Mouse (Mus musculus) forebrain, embryonic 16.5 days (tissue): ENCODE measurements around the gene Clstn2. TPM values are rescaled to one million over a fixed set of nuclear protein-coding genes. Genes with fewer than 3 reads are reported as not detected.

Experiments
- ATAC-seq: fragments of 200-750 bp; cut with Nextera tagmentation; 2 replicates; pipeline ENCODE4 v1.8.0; 2017; ENCODE audit warnings: mild to moderate bottlenecking, moderate library complexity
- H3K27ac ChIP-seq: fragments of 300-500 bp; sonication (generic); 2 replicates; pipeline ENCODE4 v1.5.1; 2014; ENCODE audit warnings: low read length, control low read depth
- H3K27me3 ChIP-seq: fragments of 300-500 bp; sonication (generic); replicated peaks from 2 replicates; pipeline ENCODE4 v1.6.1; 2014; ENCODE audit warnings: low read length; ENCODE audit not compliant: control insufficient read depth, insufficient read depth
- H3K36me3 ChIP-seq: fragments of 300-500 bp; sonication (generic); 2 replicates; pipeline ENCODE4 v1.6.1; 2014; ENCODE audit not compliant: control insufficient read depth, insufficient read depth
- H3K4me1 ChIP-seq: fragments of 300-500 bp; sonication (generic); replicated peaks from 2 replicates; pipeline ENCODE4 v1.6.1; 2014; ENCODE audit warnings: low read length; ENCODE audit not compliant: control insufficient read depth, insufficient read depth
- H3K4me2 ChIP-seq: fragments of 300-500 bp; sonication (generic); 2 replicates; pipeline ENCODE4 v1.6.1; 2014; ENCODE audit warnings: mild to moderate bottlenecking, low read length, control low read depth
- H3K4me3 ChIP-seq: fragments of 300-500 bp; sonication (generic); replicated peaks from 2 replicates; pipeline ENCODE4 v1.5.1; 2014; ENCODE audit warnings: mild to moderate bottlenecking, low read length, control low read depth
- H3K9ac ChIP-seq: fragments of 300-500 bp; sonication (generic); replicated peaks from 2 replicates; pipeline ENCODE4 v1.6.1; 2014; ENCODE audit warnings: low read depth, low read length, control low read depth
- H3K9me3 ChIP-seq: fragments of 300-500 bp; sonication (generic); 2 replicates; pipeline ENCODE4 v1.6.1; 2016; ENCODE audit warnings: low read length; ENCODE audit not compliant: control insufficient read depth
- WGBS: fragments of 180-500 bp; shearing (Covaris S2); extraction: QIAGEN DNeasy Blood & Tissue Kit; methylation state at CpG from one replicate; pipeline ENCODE4 v1.1.7; 2014; 5-methylcytosine and 5-hydroxymethylcytosine counted together
- polyA plus RNA-seq: library from polyadenylated mRNA; unstranded; fragments of >200 nt; fragmentation: Nextera tagmentation; extraction: Ambion mirVana; gene quantifications from 2 replicates; pipeline ENCODE4 v1.2.1, GENCODE M21; 2015

Clstn2 gene
- polyA plus RNA-seq, 1 experiment from 2014 or later = 21.2 TPM

DNA sequence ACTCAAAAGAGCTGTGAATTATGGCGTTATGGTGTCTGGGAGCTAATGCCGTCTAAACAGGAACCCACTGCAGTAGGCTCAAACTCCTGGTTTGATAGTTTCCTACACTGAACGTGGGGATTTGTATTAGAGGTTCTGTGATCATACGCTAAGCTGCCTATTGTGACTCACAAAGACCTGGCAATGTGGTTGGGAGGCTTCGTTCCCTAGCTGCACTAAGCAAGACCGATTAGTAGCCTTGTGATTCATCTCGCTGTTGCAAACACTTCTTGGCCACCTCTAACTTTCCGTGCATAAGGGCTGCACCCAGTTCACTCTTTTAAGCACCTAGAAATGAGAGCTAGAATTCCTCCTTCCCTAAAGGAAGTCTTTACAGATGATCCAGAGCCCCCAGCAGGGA lies 429.3 kb downstream of the Clstn2 start:
- no peak for ATAC-seq
- H3K36me3 ChIP-seq = no peaks in the 10 kb centered on the region

DNA sequence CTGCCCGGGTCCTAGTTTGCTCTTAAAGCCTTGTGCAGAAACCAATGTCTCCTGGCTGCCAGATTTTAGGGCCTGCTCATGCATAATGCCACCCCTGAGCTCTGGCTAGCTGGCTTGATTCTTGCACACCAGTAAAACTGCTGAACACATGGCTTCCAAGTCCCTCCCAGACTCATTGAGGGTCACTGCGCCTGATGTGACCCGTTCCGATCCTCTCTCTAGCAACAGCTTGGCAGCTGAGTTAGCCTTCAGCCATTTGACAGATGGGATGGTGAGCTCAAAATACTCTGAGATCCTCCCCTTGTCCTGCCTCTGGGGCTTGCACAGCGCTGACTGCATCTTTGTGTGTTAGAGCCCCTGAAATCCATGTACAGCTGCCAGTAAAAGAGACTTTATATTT lies 430.5 kb downstream of the Clstn2 start:
- Histone ChIP-seq H3K4me3 (no peak overlapping the region), H3K4me2 (no peak overlapping the region), H3K9me3 (no peaks in the 10 kb centered on the region), H3K9ac (no peak overlapping the region), H3K4me1 (peaks cover 7% of the 10 kb centered on the region), H3K27me3 (no peaks in the 10 kb centered on the region), H3K36me3 (no peaks in the 10 kb centered on the region), H3K27ac (no peak overlapping the region)
- WGBS = 82% methylated on average over 5 of the region's 5 CpGs
- 0 out of 2 replicates have a peak, but pooled peaks have one; percentile 12 for ATAC-seq

More for the DNA sequence above, 429.3 kb downstream of the Clstn2 start:
- Histone ChIP-seq H3K4me1 (peaks cover 7% of the 10 kb centered on the region), H3K27me3 (no peaks in the 10 kb centered on the region), H3K4me2 (no peak overlapping the region), H3K4me3 (no peak overlapping the region), H3K9me3 (no peaks in the 10 kb centered on the region), H3K27ac (no peak overlapping the region), H3K9ac (no peak overlapping the region)
- 50% methylated on average over 8 of the region's 8 CpGs for WGBS

GRCm38 (mm10) chr9:97599006-97599405 lies 434.0 kb downstream of the Clstn2 start:
- Histone ChIP-seq H3K9ac (no peak overlapping the region), H3K4me3 (no peak overlapping the region), H3K4me1 (peaks cover 7% of the 10 kb centered on the region), H3K27me3 (no peaks in the 10 kb centered on the region), H3K4me2 (no peak overlapping the region), H3K9me3 (no peaks in the 10 kb centered on the region), H3K36me3 (no peaks in the 10 kb centered on the region), H3K27ac (peak overlapping the region; percentile 47)
- peak; percentile 59; the same call in 1 of the 2 replicates for ATAC-seq
- 47% methylated on average over 3 of the region's 3 CpGs for WGBS

- Histone ChIP-seq H3K4me1 (no peaks in the 10 kb centered on the region), H3K9me3 (no peaks in the 10 kb centered on the region), H3K9ac (no peak overlapping the region), H3K36me3 (no peaks in the 10 kb centered on the region), H3K4me2 (no peak overlapping the region), H3K27ac (no peak overlapping the region), H3K4me3 (no peak overlapping the region), H3K27me3 (no peaks in the 10 kb centered on the region)
- WGBS = 90% methylated on average over 4 of the region's 4 CpGs
- ATAC-seq = no peak
Measured at GRCm38 (mm10) chr9:97590712-97591111, 442.3 kb downstream of the Clstn2 start.

- no peak overlapping the region for H3K4me3 ChIP-seq
- no peak overlapping the region for H3K4me2 ChIP-seq
- H3K27me3 ChIP-seq = no peaks in the 10 kb centered on the region
- no peak overlapping the region for H3K27ac ChIP-seq
- no peaks in the 10 kb centered on the region for H3K9me3 ChIP-seq
- WGBS = 54% methylated on average over 7 of the region's 7 CpGs
- H3K36me3 ChIP-seq = no peaks in the 10 kb centered on the region
- ATAC-seq = peak; percentile 69
- peaks cover 8% of the 10 kb centered on the region for H3K4me1 ChIP-seq
- no peak overlapping the region for H3K9ac ChIP-seq
Measured at GRCm38 (mm10) chr9:97570881-97571280, 462.1 kb downstream of the Clstn2 start.

DNA sequence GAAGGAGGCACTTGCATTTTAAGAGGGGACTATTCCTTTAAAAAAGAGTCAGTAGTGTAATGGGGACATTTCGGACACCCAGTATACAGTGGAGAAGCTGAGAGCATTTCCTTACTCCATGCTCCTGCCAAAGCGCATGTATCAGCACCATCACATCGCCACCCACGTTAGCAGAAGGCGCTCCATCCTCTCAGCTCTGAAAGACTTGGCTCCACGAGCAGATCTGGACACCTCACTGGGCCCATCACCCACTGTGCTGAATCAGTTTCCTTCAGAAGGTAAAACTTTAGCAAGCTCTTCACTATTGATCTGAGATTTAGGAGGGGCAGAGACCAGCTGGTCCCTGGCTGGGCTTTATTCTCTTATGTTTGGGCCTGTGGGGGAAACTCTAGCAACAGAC lies 469.9 kb downstream of the Clstn2 start:
- no peak overlapping the region for H3K4me3 ChIP-seq
- H3K9ac ChIP-seq = no peak overlapping the region
- no peaks in the 10 kb centered on the region for H3K36me3 ChIP-seq
- H3K9me3 ChIP-seq = no peaks in the 10 kb centered on the region
- H3K27ac ChIP-seq = no peak overlapping the region
- no peak overlapping the region for H3K4me2 ChIP-seq
- H3K27me3 ChIP-seq = no peaks in the 10 kb centered on the region
- WGBS = 90% methylated on average over 6 of the region's 6 CpGs
- 0 out of 2 replicates have a peak, but pooled peaks cover 3% of the 10 kb centered on the region for H3K4me1 ChIP-seq
- no peak for ATAC-seq

GRCm38 (mm10) chr9:97544359-97544758 lies 488.6 kb downstream of the Clstn2 start:
- H3K27me3 ChIP-seq = no peaks in the 10 kb centered on the region
- WGBS = 89% methylated on average over 4 of the region's 4 CpGs
- no peak for ATAC-seq
- H3K4me2 ChIP-seq = no peak overlapping the region
- H3K9ac ChIP-seq = no peak overlapping the region
- H3K4me1 ChIP-seq = peaks cover 6% of the 10 kb centered on the region; the same call in 1 of the 2 replicates
- H3K27ac ChIP-seq = no peak overlapping the region
- no peaks in the 10 kb centered on the region for H3K9me3 ChIP-seq
- H3K36me3 ChIP-seq = no peaks in the 10 kb centered on the region
- no peak overlapping the region for H3K4me3 ChIP-seq

GRCm38 (mm10) chr9:97541419-97541818 lies 491.6 kb downstream of the Clstn2 start:
- peak; percentile 76 for ATAC-seq
- no peaks in the 10 kb centered on the region for H3K9me3 ChIP-seq
- no peak overlapping the region for H3K9ac ChIP-seq
- no peak overlapping the region for H3K4me2 ChIP-seq
- no peaks in the 10 kb centered on the region for H3K27me3 ChIP-seq
- H3K27ac ChIP-seq = no peak overlapping the region
- WGBS = 17% methylated on average over 6 of the region's 6 CpGs
- no peak overlapping the region for H3K4me3 ChIP-seq
- H3K4me1 ChIP-seq = peaks cover 6% of the 10 kb centered on the region; the same call in 1 of the 2 replicates
- H3K36me3 ChIP-seq = no peaks in the 10 kb centered on the region

DNA sequence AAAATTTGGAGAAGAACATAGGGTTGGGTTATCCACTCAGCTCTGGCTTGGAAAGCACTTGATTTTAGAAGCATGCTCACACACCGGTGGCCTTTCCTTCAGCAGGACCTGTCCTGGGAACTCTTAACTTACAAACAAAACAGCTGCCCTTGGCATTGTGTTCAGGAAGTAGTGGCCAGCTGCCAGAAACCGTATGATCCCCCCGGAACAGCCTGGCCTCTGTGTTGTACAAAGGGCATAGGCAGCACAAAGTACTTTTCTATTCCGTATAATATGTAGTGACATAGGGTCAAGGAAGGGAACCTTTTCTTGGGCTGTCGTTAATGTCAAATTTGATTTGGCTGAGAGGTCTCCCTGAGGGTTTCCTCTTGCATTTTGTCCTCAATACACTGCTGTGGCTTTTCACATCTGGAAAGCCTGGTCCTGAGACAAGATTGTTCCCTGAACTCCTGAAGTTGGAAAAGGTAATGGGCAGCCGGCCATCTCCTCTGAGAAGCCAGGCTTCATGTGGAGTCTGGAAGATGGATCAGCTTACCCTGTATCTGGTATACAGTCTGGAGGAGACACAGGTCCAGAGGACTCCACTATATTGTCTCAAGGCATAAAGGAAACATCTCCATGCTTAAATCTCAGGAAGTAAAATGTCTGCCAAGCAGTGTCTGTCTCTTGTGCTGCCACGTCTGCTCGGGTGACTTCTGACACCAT lies 494.8 kb downstream of the Clstn2 start:
- no peaks in the 10 kb centered on the region for H3K36me3 ChIP-seq
- no peak overlapping the region for H3K4me3 ChIP-seq
- 52% methylated on average over 8 of the region's 8 CpGs for WGBS
- H3K9me3 ChIP-seq = no peaks in the 10 kb centered on the region
- no peak overlapping the region for H3K4me2 ChIP-seq
- H3K4me1 ChIP-seq = peaks cover 7% of the 10 kb centered on the region; the same call in 1 of the 2 replicates
- H3K27me3 ChIP-seq = no peaks in the 10 kb centered on the region
- no peak overlapping the region for H3K27ac ChIP-seq
- H3K9ac ChIP-seq = no peak overlapping the region
- ATAC-seq = no peak
